Comparison of ENCODE assay signal across 13 mouse cellular contexts in genomic region chr1:159816614-159817371, GRCm38 (mm10).
A peak's percentile ranks its signal among the peaks of the same experiment; 100 is the strongest.
DNase-seq lines count a peak whose midpoint lies in the region; ATAC-seq and TF ChIP-seq lines count a peak whose summit lies in the region.
"Had no signal": no experiment of that assay in that cellular context is flagged by ENCODE, and none has a peak within 500 bp of the region (broad histone marks: within the 10 kb centered on the region; RNA-seq: fewer than 3 reads in every experiment).

No protein-coding gene starts in this region.

- no peak overlapping the region for H3K27ac ChIP-seq in embryonic facial prominence, embryonic 10.5 days (replicated peaks)
- no peak overlapping the region for H3K27ac ChIP-seq in midbrain, postnatal 0 days (ENCODE audit: low read depth, low read length)
- H3K27ac ChIP-seq: liver, embryonic 15.5 days had no signal

- no peaks in the 10 kb centered on the region for H3K36me3 ChIP-seq in embryonic facial prominence, embryonic 10.5 days (replicated peaks)
- H3K36me3 ChIP-seq in midbrain, postnatal 0 days (ENCODE audit: insufficient read depth, low read length), result no peaks in the 10 kb centered on the region
- H3K36me3 ChIP-seq: liver, embryonic 15.5 days had no signal

- no peaks in the 10 kb centered on the region for H3K9me3 ChIP-seq in embryonic facial prominence, embryonic 10.5 days
- no peaks in the 10 kb centered on the region for H3K9me3 ChIP-seq in midbrain, postnatal 0 days (ENCODE audit: low read length)
- H3K9me3 ChIP-seq: liver, embryonic 15.5 days had no signal

- intact Hi-C loops in left cerebral cortex, postnatal 4 days (cut with DNase I), result no loop called here

- WGBS in embryonic facial prominence, embryonic 10.5 days, result 30% methylated on average over 8 of the region's 8 CpGs
- WGBS in midbrain, postnatal 0 days, result 43% methylated on average over 8 of the region's 8 CpGs

- no peak for ATAC-seq in midbrain, postnatal 0 days (ENCODE audit: low FRiP score)
- ATAC-seq: forebrain, embryonic 16.5 days had no signal

- no peak overlapping the region for H3K4me3 ChIP-seq in embryonic facial prominence, embryonic 10.5 days
- H3K4me3 ChIP-seq in midbrain, postnatal 0 days (ENCODE audit: low read depth, low read length), result no peak overlapping the region
- H3K4me3 ChIP-seq: liver, embryonic 15.5 days; myocyte had no signal

- peak; percentile 89 for DNase-seq in heart, adult 11 months
- DNase-seq in heart, postnatal 4 days, result no peak
- peak; percentile 2 for DNase-seq in left cerebral cortex, postnatal 4 days
- no peak for DNase-seq in left cerebral cortex, adult 11 months (ENCODE audit: low spot score)
- DNase-seq in embryonic facial prominence, embryonic 10.5 days (ENCODE audit: low spot score), result peak; percentile 37
- DNase-seq in midbrain, postnatal 0 days (ENCODE audit: low spot score), result peak; percentile 13
- no peak for DNase-seq in right cerebral cortex, postnatal 10 days (ENCODE audit: low spot score in 2 of 2)
- no peak for DNase-seq in thymus, postnatal 10 days (ENCODE audit: low spot score in 2 of 2)
- DNase-seq: right cerebral cortex, postnatal 14 days; thymus, adult 18-20 months had no signal

- H3K9ac ChIP-seq in midbrain, postnatal 0 days (replicated peaks; ENCODE audit: low read length, poor library complexity, severe bottlenecking), result no peak overlapping the region
- H3K9ac ChIP-seq: liver, embryonic 15.5 days had no signal

- H3K4me1 ChIP-seq in embryonic facial prominence, embryonic 10.5 days, result peaks cover 24% of the 10 kb centered on the region
- no peaks in the 10 kb centered on the region for H3K4me1 ChIP-seq in midbrain, postnatal 0 days (ENCODE audit: insufficient read depth, low read length)
- H3K4me1 ChIP-seq: liver, embryonic 15.5 days had no signal

- no peak overlapping the region for H3K4me2 ChIP-seq in midbrain, postnatal 0 days (ENCODE audit: low read depth, low read length, poor library complexity, severe bottlenecking)
- H3K4me2 ChIP-seq: liver, embryonic 15.5 days had no signal

- TF ChIP-seq CTCF in midbrain, postnatal 0 days (IDR thresholded peaks at IDR 0.05), result peak; percentile 68

- no peaks in the 10 kb centered on the region for H3K27me3 ChIP-seq in embryonic facial prominence, embryonic 10.5 days (replicated peaks; ENCODE audit: low read depth, poor library complexity, severe bottlenecking)
- H3K27me3 ChIP-seq in midbrain, postnatal 0 days (ENCODE audit: insufficient read depth, low read length), result no peaks in the 10 kb centered on the region
- H3K27me3 ChIP-seq: liver, embryonic 15.5 days had no signal

Comparison
In these comparisons a context has a peak if more than half of its experiments do, and no peak if none do; other contexts are left out.
1. DNase-seq: peak in heart, adult 11 months (single experiment), left cerebral cortex, postnatal 4 days (single experiment), embryonic facial prominence, embryonic 10.5 days (single experiment) and midbrain, postnatal 0 days (single experiment); none in heart, postnatal 4 days (single experiment), left cerebral cortex, adult 11 months (single experiment), right cerebral cortex, postnatal 10 days (0 of 2) and thymus, postnatal 10 days (0 of 2).